Mouse (Mus musculus) erythroblast, embryonic 14.5 days (primary cell): Measurements from ENCODE around the gene Rhpn2.

Experiments used
- GATA1 ChIP-seq: IDR thresholded peaks from 2 replicates; pipeline ENCODE4 v1.6.1; 2012; ENCODE audit warnings: low read length, inconsistent platforms, mixed read lengths
- TAL1 ChIP-seq: IDR thresholded peaks from 3 replicates; pipeline ENCODE4 v1.6.1; 2012; ENCODE audit warnings: low read length, inconsistent platforms, mixed read lengths

DNA sequence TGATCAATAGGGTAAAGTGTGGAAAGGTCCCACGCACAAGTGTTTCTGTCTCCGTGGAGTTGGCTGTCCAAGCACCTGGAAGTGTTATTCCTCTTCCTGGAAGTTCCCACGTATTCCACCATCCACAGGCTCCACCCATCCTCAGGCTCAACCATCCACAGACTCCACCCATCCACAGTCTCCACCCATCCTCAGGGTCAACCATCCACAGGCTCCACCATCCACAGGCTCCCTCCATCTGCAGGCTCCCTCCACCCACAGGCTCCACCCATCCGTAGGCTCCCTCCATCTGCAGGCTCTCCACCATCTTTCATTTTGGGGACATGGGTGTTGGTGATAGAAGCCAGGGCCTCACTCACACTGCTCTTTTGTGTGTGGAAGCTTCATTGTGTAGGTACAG, 67.2 kb downstream of the Rhpn2 start:
- TF ChIP-seq GATA1 (no peak), TAL1 (no peak)
